Mouse (Mus musculus): Measurements from ENCODE around the gene Tha1.

Gene Tha1

DNA sequence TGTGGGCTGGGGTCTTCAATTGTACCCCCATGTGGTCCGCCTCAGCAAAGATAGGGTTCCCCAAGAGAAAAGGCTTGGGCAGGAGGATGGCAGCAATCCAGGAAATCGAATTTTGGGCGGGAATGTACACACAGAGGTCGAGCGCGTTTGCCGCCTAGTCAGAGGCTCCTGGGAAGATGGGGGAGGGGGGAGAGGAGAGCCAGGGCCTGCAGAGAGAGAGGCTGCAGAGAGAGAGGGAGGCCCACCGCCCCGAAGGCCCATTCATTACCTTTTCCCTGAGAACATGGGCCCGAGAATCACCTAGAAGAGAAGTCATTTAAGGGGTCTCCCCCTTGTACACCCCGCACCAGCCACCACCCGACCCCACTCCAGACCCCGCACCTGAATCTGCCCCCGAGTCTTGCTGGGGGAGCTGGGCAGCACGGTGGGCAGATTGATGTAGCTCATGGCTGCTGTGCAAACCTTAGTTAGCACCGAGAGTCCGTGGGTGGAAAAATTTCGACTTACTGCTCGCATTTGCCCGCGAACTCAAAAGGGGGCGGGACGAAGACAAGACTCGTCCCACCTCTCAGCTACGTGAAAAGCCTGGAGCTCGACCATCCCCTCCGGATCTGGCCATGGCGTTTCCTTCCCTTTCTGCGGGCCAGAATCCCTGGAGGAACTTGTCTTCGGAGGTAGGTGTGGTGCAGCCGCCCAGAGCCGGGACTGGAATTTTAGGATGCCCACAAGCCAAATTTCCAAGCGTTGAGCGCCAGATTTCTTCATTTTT lies 47.8 kb downstream of the Tha1 start, which contains the start of the genes Afmid and Tk1:
Afmid (plus strand) TSS at position 592 of the 769 bp plus-strand sequence.
Tk1 (minus strand) TSS at position 760 of the 769 bp plus-strand sequence.
- DNase-seq (ENCODE audit: low spot score in 2 of 2): peak; percentile 55 to 65

DNA sequence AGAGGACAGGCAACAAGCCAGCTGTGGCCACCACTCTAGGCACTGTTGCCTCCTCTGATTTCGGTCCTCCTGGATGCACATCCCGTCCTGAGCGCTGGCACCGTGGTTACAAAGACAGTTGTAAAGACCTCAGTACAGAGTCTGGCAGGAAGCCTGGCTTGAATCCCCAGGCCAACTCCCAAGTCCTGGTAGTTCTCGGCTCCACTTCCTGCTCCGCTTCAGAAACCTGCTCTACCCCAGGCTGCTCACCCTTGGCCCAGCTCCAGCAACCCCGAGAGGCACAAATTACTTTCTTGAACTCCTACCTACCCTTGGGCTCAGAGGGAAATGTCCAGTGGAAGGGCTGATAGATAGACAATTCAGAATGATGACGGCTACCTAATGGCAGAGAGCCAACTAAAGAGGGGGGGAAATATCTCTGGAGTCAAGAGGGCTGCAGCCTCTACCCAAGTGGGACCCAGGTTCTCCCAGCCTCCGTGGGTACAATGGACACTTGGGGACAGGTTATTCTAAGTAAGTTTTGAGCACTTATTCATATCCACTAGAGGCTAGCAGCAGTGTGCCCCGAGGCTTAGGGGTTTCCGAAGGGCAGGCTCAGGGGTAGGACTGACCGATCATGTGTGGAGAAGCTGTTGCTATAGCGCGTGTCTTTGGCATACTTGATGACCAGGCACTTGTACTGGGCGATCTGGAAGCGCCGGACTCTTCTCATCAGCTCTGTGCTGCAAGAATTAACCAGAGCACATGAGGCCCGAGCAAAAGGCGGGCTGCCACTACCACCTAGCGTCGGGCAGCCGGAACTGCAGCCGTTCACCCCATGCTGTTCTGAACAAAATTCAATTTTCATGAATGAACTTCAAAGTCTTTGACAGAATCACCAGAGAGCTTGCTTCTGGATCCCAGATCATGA lies 49.0 kb downstream of the Tha1 start:
- DNase-seq (ENCODE audit: low spot score in 2 of 2): peak; percentile 58 to 81

DNA sequence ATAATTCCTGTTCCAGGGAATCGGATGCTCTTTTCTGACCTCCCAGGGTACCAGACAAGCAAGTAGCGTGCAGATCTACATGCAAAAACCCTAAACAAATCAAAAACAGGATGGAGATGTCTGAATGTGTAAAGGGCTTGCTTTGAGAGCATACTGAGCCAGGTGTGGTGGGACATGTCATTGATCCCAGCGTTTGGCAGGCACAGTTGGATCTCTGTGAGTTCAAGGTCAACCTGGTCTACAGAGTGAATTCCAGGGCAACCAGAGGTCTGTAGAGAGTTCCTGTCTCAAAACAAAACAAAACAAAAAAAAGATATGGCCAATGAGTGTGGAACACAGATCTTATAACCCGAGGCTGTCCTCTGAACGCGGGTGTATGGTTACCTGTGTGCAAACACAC lies 49.9 kb downstream of the Tha1 start:
- DNase-seq (ENCODE audit: low spot score in 2 of 2): no peak

DNA sequence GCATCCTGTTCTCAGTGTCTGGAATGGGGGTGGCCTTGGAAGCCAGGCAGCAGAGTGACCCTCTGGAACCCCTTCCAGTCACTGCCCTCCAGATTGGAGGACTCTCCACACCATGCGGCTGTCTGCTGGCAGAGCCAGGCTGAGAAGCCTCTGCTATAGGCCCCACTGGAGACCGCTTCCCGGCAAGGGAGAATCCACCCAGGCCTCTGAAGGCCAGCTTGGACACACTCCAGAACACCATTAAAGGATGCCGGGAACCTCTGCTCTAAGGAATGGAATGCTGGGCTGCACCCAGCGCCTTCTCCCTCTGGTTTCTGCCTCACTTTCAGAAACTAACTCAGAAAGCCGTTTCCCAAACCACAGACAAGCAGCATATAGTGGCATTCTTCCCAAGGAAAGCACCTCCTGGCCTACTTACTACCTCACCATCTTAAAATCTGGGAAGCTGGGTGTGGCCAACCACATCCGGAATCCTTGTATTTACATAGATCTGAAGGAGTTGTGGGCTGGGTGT lies 50.5 kb downstream of the Tha1 start:
- DNase-seq (ENCODE audit: low spot score in 2 of 2): no peak

DNA sequence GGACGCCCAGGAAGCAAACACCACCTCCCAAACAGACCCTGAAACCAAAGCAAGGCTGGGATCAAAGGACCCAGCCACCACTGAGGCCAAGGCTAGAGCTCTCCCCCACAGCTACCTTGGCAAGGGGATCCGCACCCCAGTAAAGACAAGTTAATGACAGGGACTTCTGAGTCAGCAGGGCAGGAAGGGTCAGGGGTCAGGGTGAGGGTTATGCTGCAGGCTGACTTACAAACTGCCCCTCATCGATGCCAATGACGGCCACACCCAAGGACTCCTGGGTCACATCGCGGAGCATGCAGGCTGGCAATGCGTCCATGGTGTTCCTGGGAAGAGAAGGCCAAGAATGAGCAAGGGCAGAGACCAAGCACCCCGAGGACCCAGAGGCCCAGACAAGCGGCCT lies 51.4 kb downstream of the Tha1 start:
- DNase-seq (ENCODE audit: low spot score in 2 of 2): no peak

DNA sequence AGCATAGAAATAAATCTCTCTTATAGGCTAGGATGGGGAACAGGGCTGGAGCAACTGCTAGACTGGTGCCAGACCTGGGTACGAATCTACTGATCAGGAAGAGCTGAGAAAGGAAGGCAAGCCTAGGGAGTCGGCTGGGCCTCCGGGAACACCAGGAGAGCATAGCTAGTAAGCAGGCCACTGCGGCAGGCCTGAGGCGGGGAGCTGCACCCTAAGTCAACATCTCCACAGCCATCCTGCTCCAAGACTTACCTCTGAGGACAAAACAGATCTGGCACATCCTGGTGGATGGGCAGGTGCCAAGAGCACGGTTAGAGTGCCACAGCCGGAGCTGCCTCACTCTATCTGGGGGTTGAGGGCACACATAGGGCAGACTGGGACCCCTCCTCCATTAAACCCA lies 53.1 kb downstream of the Tha1 start:
- no peak for DNase-seq (ENCODE audit: low spot score in 2 of 2)

DNA sequence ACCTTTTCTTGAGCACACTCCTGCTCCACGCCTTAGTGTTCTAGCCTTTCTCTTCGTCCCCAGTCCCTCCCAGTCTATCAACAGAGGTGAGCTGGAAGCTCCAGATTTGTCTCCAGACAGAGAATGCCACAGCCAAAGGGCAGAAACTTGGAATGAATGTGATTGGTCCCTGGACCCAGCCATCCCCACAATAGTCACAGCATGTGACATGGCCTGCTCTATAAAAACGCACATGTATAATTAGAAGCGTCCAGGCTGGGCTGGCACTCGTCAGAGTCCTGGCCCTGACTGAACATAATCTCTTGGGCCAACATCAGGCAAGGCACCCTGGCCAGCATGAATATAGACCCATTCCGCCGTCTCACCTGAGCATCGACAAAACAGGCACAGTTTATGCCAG lies 54.2 kb downstream of the Tha1 start:
- no peak for DNase-seq (ENCODE audit: low spot score in 2 of 2)
